Mouse (Mus musculus) thymus, adult 2 months (tissue): ENCODE measurements around the gene Cyp4f40.

Experiments used
- CTCF ChIP-seq: fragments of 200-500 bp; IDR thresholded peaks from 2 replicates; pipeline ENCODE4 v1.5.1; 2012; ENCODE audit warnings: mild to moderate bottlenecking, control low read depth, low read length, moderate library complexity, borderline replicate concordance; ENCODE audit not compliant: control insufficient read depth, poor library complexity, insufficient read depth; ENCODE audit errors: extremely low read depth
- POLR2A ChIP-seq: fragments of 200-500 bp; IDR thresholded peaks from 2 replicates; pipeline ENCODE4 v1.6.1; 2012; ENCODE audit warnings: mild to moderate bottlenecking, low read length, control low read depth, moderate library complexity; ENCODE audit not compliant: control insufficient read depth, poor library complexity, insufficient read depth; ENCODE audit errors: extremely low read depth

- no peak for TF ChIP-seq CTCF
- no peak for TF ChIP-seq POLR2A
These were observed 28.0 kb downstream of the Cyp4f40 start for GRCm38 (mm10) chr17:32686722-32687121.
